Mouse (Mus musculus): ENCODE results near the gene Bub1.

GRCm38 (mm10) chr2:127787226-127787625, 44.4 kb downstream of the Bub1 start:
- no peak for TF ChIP-seq POLR2A (IDR thresholded peaks at IDR 0.05; ENCODE audit: extremely low read depth, insufficient read depth, low read length)
- TF ChIP-seq CTCF (IDR thresholded peaks at IDR 0.05; ENCODE audit: low read depth, low read length): no peak
